Mouse (Mus musculus): ENCODE data around the gene Hexb.

DNA sequence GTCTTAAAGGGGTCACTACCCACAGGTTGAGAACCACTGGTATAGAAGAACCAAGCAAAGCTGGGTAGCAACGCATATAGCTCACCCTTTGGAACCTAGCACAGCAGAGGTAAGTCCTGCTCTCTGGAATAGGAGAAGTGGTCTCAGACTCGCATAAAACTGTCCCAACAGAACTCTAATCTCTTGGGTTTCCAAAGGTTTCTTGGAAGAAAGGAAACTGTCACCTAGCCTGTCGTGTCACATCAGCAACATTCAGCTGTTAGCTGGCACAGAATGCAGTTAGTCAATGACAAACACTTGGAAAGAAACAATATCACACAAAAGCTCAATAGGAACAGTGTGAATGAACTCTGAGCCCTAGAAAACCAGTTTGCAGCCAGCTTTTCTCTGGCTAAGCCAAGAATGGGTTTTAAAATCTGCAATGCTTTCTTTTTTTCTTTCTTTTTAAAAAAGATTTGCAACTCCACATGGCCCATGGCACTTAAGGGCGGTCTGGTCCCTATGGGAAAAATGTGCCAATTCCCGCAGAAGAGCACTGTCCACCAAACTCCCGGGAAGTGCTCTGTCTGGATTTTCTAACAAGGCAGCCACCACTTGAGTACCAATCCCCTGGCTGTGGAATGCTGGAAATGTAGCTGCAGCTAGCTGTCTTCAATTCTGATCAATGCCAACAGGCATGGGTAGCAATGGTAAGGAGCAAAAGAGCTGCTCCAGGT lies 17.9 kb downstream of the Hexb start:
- TF ChIP-seq CTCF (IDR thresholded peaks at IDR 0.05; ENCODE audit: control insufficient read depth, insufficient read depth, insufficient read length) = no peak
- no peak for TF ChIP-seq CEBPB (IDR thresholded peaks at IDR 0.05; ENCODE audit: low read depth)
- no peak for TF ChIP-seq MAX (IDR thresholded peaks at IDR 0.05)
- TF ChIP-seq USF1 (IDR thresholded peaks at IDR 0.05; ENCODE audit: low read depth) = no peak
- no peak for TF ChIP-seq FOSL1 (IDR thresholded peaks at IDR 0.05; ENCODE audit: insufficient read depth, low read length, poor library complexity, severe bottlenecking)
- no peak for TF ChIP-seq MYOG (IDR thresholded peaks at IDR 0.05; ENCODE audit: control insufficient read depth, extremely low read depth, insufficient read length)
- no peak for TF ChIP-seq MYOD1 (IDR thresholded peaks at IDR 0.05; ENCODE audit: control insufficient read depth, insufficient read length, low read depth)

Data from C2C12 (cell line).